Mouse (Mus musculus) megakaryocyte-erythroid progenitor cell, adult 5-6 weeks (primary cell): ENCODE results near the gene Ccnb1. TPM values are rescaled to one million over a fixed set of nuclear protein-coding genes. Genes with fewer than 3 reads are reported as not detected.
"Not testable (repeated sequence)": the region's sequence is repeated elsewhere in the genome, so short reads cannot be mapped to it uniquely, and the experiment has no call there.

ENCODE experiments used
- ATAC-seq: replicated peaks from 2 replicates; pipeline ENCODE4 v1.8.0; 2016; ENCODE audit warnings: mild to moderate bottlenecking, inconsistent platforms; ENCODE audit not compliant: severe bottlenecking, poor library complexity, low FRiP score, low TSS enrichment
- total RNA-seq, 2 experiments: library from RNA; stranded (forward) in 1 of 2; stranded (reverse) in 1 of 2; fragments of 200-1000, 215-1000 nt in 1 of 2; fragments of >200 nt in 1 of 2; fragmentation: Nextera tagmentation in 1 of 2; gene quantifications; 2 replicates each; pipeline ENCODE4 v1.2.3; 2014 to 2017

Ccnb1 gene
- total RNA-seq, 2 experiments from 2014 or later: 99.3 to 153 TPM

DNA sequence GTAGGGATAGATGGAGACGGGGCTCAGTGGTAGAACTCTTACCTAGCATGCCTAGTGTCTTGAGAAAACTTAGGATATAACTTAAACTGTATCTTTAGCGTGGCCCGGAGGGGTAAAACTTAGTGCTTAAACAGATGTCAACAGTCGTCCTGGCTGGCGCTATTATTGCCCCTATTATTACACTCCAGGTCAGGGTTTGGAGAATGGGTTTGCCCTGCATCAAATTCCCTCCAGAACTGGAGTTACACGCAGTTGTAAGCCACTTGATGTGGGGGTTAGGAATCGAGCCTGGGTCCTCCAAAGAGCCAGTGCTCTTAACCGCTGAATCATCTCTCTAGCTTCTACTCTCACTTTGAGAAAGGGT is 10.3 kb downstream of the Ccnb1 start:
- ATAC-seq: 0 out of 2 replicates have a peak, but pooled peaks have one; percentile 3

DNA sequence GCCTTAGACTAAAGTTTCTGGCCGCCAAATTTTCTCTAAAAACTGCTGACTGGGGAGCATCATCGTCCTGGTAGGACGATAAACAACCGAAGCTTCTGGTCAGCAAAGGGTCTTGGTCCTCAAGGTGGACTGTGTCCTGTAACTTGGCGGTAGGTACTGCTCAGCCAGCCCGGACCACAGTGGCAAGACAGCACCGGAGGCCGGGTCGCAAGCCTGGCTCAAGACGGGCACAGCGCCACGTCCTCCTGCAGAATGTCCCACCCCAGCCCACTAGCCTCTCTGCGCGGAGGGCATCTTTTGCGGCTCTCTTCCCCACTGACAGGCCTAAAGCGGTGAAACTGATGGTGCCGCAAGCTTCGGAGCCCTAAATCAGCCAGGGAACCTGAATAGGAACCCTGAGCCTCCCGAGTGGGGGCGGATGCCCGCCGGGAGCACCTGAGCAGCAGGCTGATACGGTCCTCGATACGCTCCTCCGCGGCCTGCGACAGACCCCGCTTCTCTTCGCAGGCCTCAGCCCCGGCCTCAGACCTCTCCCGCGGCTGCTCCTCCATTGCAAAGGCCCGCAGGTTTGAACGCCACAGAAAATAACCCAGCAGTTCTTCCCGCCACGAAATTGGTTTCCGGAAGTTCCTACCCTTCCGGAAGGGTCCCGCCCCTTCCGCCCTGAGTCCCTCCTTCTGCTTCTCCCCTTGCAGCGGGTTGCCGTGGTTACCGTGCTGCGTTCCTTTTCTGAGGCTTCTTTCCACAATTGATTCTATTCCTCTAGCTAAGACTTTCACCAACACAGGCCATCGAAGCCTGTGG is 10.9 kb downstream of the Ccnb1 start, which contains the start of gene Cenph:
TSS of gene Cenph (minus strand) at position 648 of the 804 bp plus-strand sequence.
- ATAC-seq: peak; percentile 83

DNA sequence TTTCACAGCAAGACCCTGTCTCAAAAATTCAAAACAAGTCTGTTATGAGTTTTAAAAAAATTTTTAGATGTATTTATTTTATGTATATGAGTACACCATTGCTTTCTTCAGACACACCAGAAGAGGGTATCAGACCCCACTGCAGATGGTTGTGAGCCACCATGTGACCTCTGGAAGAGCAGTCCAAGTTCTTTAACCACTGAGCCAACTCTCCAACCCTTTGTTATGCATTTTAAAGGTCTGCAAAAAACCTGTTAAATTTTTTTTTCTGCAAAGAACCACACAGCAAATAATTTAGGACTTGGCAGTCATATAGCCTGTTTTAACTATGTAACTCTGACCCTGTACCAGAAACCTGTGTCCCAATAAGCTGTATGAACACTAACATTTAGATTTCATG is 11.7 kb downstream of the Ccnb1 start:
- no peak for ATAC-seq

DNA sequence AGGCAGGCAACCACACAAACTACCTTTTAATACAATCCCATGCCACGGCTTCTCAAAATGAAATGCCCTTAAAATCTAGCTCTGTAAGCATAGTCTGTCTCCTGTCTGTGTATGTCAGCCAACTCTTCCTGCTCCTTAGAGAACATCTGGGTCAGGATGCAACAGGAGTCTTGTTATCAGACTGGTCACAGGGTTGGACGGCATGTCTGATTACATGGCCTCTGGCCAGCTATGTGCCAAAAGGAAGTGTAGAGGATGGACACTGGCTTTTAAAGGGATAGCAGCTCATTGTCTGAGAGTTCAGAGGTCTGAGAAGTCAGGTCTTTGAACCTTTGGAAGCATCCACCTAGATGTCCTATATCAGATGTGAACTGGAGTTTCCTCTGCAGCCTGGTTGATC is 31.0 kb downstream of the Ccnb1 start:
- ATAC-seq: peak; percentile 59

DNA sequence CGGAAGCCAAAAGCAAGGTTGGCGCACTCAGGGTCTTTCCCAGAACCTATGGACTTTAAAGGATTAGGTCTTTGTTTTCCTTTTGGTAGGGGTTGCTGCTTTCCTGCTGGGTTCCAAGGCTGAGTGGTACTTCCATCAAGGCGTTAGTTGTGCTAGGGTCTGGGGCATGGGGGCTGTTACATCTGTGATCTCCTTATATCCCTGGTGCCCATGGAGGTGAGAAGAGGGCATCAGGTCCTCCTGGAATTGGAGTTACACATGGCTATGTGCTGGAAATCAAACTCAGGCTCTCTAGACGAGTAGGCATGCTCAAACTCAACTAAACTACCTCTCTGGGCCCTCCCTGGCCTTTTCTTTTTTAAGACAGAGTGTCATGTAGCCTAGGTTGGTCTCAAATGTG is 32.2 kb downstream of the Ccnb1 start:
- no peak for ATAC-seq

DNA sequence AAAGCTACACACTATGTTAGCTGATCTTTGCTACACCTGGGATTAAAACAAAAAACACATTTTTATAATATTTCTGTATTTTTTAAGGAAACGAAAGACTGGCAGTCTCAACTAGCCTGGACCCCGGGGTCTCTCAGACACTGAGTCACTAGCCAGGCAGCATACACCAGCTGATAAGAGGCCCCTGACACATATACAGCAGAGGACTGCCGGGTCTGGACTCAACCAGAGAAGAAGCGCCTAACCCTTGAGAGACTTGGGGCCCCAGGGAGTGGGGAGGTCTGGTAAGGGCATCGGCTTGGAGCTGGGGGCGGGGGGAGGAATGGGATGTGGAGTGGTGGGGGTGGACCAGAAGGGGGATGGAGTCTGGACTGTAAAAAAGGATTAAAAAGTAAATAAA is 33.4 kb downstream of the Ccnb1 start:
- ATAC-seq: no peak

DNA sequence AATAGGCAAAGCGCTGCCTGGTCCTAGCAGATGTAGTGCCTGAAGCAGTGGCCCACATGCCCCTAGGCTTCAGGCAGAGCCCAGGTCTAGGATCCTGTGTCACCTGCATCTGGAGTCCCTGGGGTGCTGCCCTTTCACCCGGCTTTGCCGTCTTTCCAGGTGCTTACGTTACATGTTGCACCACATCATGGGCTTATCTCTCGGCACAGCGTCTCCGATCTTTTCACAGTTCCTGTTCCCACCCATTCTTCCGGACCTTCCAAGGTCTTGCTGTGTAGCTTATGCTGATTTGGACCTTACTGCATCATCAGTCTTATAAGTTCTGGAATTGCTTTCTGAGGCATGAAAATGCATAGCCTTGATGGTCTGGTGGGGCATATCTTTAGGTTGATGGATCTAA is 33.8 kb downstream of the Ccnb1 start:
- ATAC-seq: no peak

DNA sequence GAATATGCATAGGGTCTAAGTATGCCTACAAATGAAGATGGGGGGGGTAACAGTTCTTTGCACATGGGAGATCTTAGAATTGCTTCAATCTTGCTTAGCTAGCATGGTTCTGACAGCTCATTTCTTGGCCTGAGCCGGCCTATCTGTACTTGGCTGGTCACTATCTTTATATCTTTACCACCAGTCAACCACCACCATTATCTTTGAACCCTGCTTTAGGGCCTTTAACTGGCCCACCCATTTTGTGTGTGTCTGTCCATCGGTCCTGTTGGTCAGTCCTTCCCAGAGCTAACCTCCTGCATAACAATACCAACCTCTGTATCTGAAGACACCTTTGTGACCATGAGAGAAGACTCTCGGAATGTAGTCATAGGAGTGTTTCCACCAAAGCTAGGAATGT is 35.0 kb downstream of the Ccnb1 start:
- peak; percentile 39; the same call in 1 of the 2 replicates for ATAC-seq

DNA sequence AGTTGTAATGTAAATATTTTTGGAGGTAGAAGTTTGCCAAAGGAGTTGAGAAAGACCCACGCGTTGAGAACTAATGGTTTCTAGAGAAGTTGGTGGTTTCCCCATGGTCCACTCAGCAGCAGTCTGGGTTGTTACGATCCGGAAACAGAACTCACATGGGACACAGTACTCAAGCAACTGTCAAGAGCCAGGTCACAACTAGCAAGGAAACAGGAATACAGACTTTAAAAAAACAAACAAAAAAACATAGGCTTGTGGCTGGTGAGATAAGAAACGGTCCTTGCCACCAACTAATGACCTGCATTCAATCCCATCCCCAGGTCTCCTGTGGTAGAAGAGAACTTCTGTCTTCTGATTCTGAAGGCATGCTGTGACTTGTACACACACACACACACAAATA is 35.6 kb downstream of the Ccnb1 start:
- peak; percentile 56 for ATAC-seq

DNA sequence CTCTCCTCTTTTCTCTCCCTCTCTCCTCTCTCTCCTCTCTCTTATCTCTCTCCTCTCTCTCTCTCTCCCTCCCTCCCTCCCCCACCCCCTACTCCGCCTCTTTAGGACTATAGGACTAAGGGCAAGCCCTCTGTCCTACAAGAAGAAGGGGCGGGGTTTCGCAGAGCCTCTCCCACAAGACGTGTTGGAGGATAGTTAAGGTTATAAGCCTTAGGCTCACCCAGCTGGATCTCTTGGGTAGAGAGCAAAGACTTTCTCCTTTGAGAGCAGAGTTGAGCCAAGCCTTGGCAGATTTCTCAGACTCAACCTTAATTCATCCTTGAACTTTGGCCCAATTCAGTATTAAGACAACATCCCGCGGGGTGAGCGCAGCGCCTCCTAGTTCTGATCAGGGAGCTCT is 37.7 kb downstream of the Ccnb1 start:
- ATAC-seq: no peak

DNA sequence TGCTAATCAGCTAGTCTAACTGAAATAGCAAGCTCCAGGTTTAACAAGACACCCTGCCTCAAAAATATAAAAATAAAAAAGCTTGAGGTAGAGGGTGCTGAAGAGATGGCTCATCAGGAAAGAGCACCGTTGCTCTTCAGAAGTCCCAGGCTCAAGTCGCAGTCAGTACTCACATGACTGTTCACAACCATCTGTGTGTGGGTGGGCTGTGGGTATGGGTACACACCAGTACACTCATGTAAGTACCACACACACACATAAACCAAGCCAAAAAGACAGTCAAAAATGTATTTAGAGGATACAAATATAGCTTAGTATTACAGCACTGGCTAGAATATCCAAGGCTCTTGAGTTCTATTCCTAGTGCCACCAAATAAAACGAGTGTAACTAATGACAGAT is 40.3 kb downstream of the Ccnb1 start:
- ATAC-seq: no peak

DNA sequence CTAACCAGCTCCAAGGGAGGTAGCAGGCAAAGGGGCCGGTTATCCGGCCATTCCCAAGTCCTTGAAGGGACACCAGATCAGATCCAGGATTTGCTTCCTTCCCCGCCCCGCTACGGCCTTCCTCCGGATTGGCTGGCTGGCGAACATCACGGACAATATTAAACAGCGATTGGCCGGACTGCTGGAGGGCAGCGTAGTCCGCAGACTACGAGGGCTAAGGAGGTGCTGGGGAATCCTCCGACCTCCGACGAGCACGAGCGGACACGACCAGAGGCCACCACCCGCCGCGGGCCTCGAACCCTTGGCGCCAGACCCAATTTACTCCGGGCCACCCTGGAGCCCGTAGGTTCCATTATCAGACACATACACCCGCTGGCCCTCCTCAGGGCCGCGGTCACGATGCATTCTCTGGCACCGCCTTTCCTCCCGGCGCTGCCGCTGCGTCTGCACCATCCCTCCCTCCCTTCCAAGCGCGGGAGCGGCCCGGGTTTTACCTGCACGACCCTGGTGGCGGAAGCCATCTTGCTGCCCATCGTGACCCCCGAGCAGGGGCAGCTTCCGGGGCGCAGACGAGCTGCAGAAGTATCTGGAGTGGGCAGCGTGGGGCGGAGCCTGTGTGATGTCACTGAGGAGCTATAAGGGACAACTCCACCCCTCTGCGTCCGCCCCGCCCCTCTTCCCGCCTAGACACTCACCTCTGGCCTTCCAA is 42.2 kb downstream of the Ccnb1 start, which contains the start of gene Mrps36:
TSS of gene Mrps36 (minus strand) at position 624 of the 709 bp plus-strand sequence.
- peak; percentile 89 for ATAC-seq

DNA sequence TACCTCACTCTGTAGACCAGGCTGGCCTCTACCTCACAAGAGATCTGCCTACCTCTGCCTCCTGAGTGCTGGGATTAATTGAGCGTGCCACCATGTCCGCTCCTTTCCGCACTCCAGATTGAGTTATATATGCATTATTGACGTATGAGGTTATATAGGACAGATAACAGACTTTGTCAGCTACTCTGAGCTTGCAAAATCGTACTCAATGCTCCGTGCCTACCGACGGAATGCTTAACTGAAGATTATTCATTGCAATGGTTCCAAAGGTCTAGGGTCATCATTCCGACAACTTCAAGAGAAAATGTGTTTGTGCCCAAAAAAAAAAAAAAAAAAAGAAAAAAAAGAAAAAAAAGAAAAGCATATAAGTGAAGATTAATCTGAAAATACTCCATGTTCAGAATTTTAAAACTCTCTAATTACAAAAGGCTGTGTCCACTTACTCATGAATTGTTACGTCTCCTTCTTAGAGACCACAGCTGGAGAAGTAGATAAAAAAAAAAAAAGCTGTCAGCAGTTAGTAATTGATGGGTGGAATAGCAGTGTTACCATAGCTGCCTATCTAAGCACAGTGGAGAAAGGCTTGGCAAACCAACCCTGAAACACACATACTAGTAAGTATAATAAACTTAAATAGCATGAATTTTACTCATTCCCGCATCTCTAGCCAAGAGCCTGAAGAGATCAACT is 42.9 kb downstream of the Ccnb1 start:
- peak; percentile 68 for ATAC-seq

DNA sequence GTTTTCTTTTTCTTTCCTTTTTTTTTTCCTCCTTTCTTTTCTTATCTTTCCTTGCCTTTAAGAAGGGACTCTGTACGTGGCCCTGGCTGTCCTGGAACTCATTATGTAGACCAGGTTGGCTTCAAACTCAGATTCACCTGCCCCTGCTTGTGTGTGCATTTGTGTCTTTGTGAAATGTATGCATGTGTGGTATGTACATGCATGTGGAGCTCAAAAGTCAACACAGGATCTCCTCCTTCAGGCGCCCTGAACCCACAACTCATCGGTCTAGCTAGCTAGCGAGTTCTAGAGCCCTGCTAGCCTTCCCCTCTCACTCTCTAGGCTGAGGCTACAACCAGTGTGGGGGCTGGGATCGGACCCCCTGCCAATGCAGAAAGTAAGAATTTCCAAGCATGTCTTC is 43.5 kb downstream of the Ccnb1 start:
- no peak for ATAC-seq

DNA sequence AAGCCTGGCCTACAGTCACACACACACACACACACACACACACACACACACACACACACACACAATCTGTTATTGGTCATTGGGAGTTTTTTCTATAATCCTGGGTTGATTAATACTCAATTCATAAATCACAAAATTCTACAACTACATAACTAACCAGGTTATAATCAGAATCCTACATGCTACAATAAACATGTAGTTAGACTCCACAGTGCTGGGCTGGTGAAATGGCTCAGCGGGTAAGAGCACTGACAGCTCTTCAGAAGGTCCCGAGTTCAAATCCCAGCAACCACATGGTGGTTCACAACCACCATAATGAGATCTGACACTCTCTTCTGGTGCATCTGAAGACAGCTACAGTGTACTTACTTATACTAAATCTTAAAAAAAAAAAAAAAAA is 53.6 kb downstream of the Ccnb1 start:
- ATAC-seq: no peak

DNA sequence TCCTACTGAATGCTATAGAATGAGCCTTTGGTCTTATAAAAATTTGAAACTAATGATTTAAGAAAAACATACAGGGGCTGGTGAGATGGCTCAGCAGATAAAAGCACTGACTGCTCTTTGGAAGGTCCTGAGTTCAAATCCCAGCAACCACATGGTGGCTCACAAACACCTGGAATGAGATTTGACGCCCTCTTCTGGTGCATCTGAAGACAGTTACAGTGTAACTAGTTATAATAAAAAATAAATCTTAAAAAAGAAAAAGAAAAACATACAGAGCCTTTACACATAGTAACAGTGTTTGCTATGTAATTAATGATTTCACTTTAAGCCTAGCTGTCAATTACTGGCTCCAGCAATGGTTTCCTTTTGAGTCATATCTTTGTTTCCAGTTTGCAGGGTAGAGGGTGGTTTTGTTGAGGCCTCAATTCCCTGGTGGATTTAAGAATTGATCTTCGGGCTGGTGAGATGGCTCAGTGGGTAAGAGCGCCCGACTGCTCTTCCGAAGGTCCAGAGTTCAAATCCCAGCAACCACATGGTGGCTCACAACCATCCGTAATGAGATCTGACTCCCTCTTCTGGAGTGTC is 54.8 kb downstream of the Ccnb1 start:
- ATAC-seq: not testable (repeated sequence)

DNA sequence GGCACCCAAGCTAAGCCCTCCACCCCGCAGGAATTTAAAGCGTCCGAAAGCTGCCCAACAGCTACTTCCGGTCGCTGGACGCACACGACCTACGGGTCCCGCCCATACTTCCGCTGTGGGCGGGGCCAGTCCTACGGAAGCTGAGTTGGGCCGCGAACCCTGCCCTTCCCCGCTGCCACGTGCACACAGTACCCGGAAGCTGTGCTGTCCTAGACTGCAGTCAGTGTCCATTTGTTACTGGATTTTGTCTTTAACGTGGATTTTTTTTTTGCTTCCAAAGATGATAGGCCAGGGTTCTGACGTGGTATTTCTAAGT is 55.6 kb downstream of the Ccnb1 start, which contains the start of gene Cdk7:
TSS of gene Cdk7 (minus strand) at position 79 of the 316 bp plus-strand sequence.
- ATAC-seq: peak; percentile 99

DNA sequence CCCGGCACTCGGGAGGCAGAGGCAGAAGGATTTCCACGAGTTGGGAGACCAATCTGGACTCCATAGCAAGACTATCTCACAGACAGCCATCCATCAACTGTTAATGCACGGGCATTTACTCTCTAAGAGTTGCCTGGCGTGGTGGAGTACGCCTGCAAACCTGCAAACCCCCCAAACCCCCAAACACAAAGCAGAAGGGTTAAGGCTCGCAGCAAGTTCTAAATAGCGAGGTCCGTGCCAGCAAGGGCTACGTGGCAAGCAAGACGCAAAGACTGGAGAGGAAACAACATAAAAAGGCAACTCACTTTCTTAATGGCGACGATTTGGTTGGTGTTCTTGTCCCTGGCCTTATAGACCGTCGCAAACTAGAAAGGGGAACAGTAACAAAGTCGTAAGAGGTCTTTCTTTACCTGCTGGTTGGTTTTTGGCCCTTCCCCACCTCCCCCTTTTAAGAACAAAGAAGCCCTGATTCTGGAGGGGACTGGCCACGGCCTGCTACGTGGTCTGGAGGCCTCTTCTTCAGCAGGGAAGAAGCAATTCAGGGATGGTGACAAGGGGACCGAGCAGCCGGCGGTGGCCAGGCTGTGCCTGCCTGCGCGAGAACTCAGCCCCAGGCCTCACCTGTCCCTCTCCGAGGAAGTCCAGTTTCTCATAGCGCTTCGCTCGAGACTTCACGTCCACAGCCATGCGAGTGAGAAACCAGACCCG is 56.1 kb downstream of the Ccnb1 start:
- peak; percentile 62; the same call in 1 of the 2 replicates for ATAC-seq
